Mouse (Mus musculus) embryonic fibroblast, embryonic 13.5 days (primary cell): ENCODE results near the gene Nfkbiz.

ENCODE experiments used
- CTCF ChIP-seq: IDR thresholded peaks from 2 replicates; pipeline ENCODE4 v1.5.1; 2011; ENCODE audit warnings: mild to moderate bottlenecking, control low read depth, low read length, moderate library complexity, borderline replicate concordance; ENCODE audit not compliant: insufficient read depth
- POLR2A ChIP-seq: IDR thresholded peaks from 2 replicates; pipeline ENCODE4 v1.6.1; 2011; ENCODE audit warnings: low read depth, mild to moderate bottlenecking, control low read depth, low read length, moderate library complexity

- no peak for TF ChIP-seq POLR2A
- no peak for TF ChIP-seq CTCF
Measured at GRCm38 (mm10) chr16:55817717-55818515, 20.8 kb downstream of the Nfkbiz start.
